Mouse (Mus musculus): ENCODE measurements around the gene Il10rb. TPM values are rescaled to one million over a fixed set of nuclear protein-coding genes. Genes with fewer than 3 reads are reported as not detected.

Il10rb gene
- polyA plus RNA-seq, 1 experiment, result 54.7 TPM

GRCm38 (mm10) chr16:91450137-91451064 lies 44.4 kb downstream of the Il10rb start:
- DNase-seq (ENCODE audit: low spot score), result no peak

- no peak for DNase-seq (ENCODE audit: low spot score)
Observed at GRCm38 (mm10) chr16:91451949-91452348, 46.0 kb downstream of the Il10rb start.

GRCm38 (mm10) chr16:91452363-91452896 lies 46.5 kb downstream of the Il10rb start:
- no peak for DNase-seq (ENCODE audit: low spot score)

- no peak for DNase-seq (ENCODE audit: low spot score)
Observed at GRCm38 (mm10) chr16:91455868-91456267, 49.9 kb downstream of the Il10rb start.

- no peak for DNase-seq (ENCODE audit: low spot score)
Observed at GRCm38 (mm10) chr16:91458301-91458746, 52.4 kb downstream of the Il10rb start.

- no peak for DNase-seq (ENCODE audit: low spot score)
Observed at GRCm38 (mm10) chr16:91458976-91459375, 53.0 kb downstream of the Il10rb start.

- no peak for DNase-seq (ENCODE audit: low spot score)
Observed at GRCm38 (mm10) chr16:91459396-91459795, 53.4 kb downstream of the Il10rb start.

- DNase-seq (ENCODE audit: low spot score), result no peak
Observed at GRCm38 (mm10) chr16:91459841-91460370, 53.9 kb downstream of the Il10rb start.

GRCm38 (mm10) chr16:91461066-91461638 lies 55.2 kb downstream of the Il10rb start:
- DNase-seq (ENCODE audit: low spot score), result no peak

GRCm38 (mm10) chr16:91461773-91462181 lies 55.8 kb downstream of the Il10rb start:
- DNase-seq (ENCODE audit: low spot score), result no peak

- no peak for DNase-seq (ENCODE audit: low spot score)
Observed at GRCm38 (mm10) chr16:91462644-91463043, 56.7 kb downstream of the Il10rb start.

- no peak for DNase-seq (ENCODE audit: low spot score)
Observed at GRCm38 (mm10) chr16:91463400-91463799, 57.4 kb downstream of the Il10rb start.

GRCm38 (mm10) chr16:91463836-91464400 lies 58.0 kb downstream of the Il10rb start:
- DNase-seq (ENCODE audit: low spot score), result no peak

- DNase-seq (ENCODE audit: low spot score), result peak; percentile 46
Observed at GRCm38 (mm10) chr16:91464594-91465504, 58.9 kb downstream of the Il10rb start.

- no peak for DNase-seq (ENCODE audit: low spot score)
Observed at GRCm38 (mm10) chr16:91465505-91466240, 59.7 kb downstream of the Il10rb start.

GRCm38 (mm10) chr16:91466566-91466965 lies 60.6 kb downstream of the Il10rb start:
- no peak for DNase-seq (ENCODE audit: low spot score)

GRCm38 (mm10) chr16:91470470-91470869 lies 64.5 kb downstream of the Il10rb start:
- no peak for DNase-seq (ENCODE audit: low spot score)

GRCm38 (mm10) chr16:91471481-91471880 lies 65.5 kb downstream of the Il10rb start:
- DNase-seq (ENCODE audit: low spot score), result no peak
